Mouse (Mus musculus) bone marrow macrophage, adult 2 months (primary cell): Measurements from ENCODE around the gene Dtymk. TPM values are rescaled to one million over a fixed set of nuclear protein-coding genes. Genes with fewer than 3 reads are reported as not detected.
"Not testable (repeated sequence)": the region's sequence is repeated elsewhere in the genome, so short reads cannot be mapped to it uniquely, and the experiment has no call there.

ENCODE experiments used
- H3K27ac ChIP-seq: 2 replicates; pipeline ENCODE4 v1.5.1; 2012; ENCODE audit warnings: low read depth, low read length; ENCODE audit not compliant: insufficient read depth
- H3K4me1 ChIP-seq: 2 replicates; pipeline ENCODE4 v1.6.1; 2012; ENCODE audit warnings: low read length; ENCODE audit not compliant: control insufficient read depth, insufficient read depth
- H3K4me3 ChIP-seq: 2 replicates; pipeline ENCODE4 v1.5.1; 2012; ENCODE audit warnings: mild to moderate bottlenecking, low read length, moderate library complexity; ENCODE audit not compliant: insufficient read depth
- CTCF ChIP-seq: IDR thresholded peaks from 2 replicates; pipeline ENCODE4 v1.5.1; 2012; ENCODE audit warnings: low read depth, mild to moderate bottlenecking, low read length, moderate library complexity
- POLR2A ChIP-seq: IDR thresholded peaks from 2 replicates; pipeline ENCODE4 v1.6.1; 2012; ENCODE audit warnings: mild to moderate bottlenecking, low read depth, low read length, borderline replicate concordance
- polyA plus RNA-seq: library from polyadenylated mRNA; stranded (reverse); fragments of >200 nt; gene quantifications from 2 replicates; pipeline ENCODE4 v1.2.4, GENCODE M21; 2012; ENCODE audit not compliant: missing spikeins, insufficient read depth, insufficient read length

The Dtymk gene
- polyA plus RNA-seq, result 36.8 and 46.8 TPM in 2 replicates

- Histone ChIP-seq H3K4me3 (peak within 1 kb of the TSS; percentile 90), H3K4me1 (peaks cover 18% of the 10 kb centered on the region), H3K27ac (peak within 1 kb of the TSS; percentile 91)
- TF ChIP-seq POLR2A, result no peak
- no peak for TF ChIP-seq CTCF
Observed at GRCm38 (mm10) chr1:93801741-93802238, at the start of gene Dtymk. Gene Dtymk, minus strand, starts transcription at chr1:93801934.

- H3K4me3 ChIP-seq, H3K27ac ChIP-seq: not testable (repeated sequence)
Observed at GRCm38 (mm10) chr1:93845766-93846366, 44.1 kb upstream of the Dtymk start.

GRCm38 (mm10) chr1:93838569-93838968, 36.8 kb upstream of the Dtymk start:
- H3K4me3 ChIP-seq, H3K4me1 ChIP-seq, H3K27ac ChIP-seq: not testable (repeated sequence)

More at GRCm38 (mm10) chr1:93845766-93846366, 44.1 kb upstream of the Dtymk start:
- not testable (repeated sequence) for H3K4me1 ChIP-seq

GRCm38 (mm10) chr1:93837335-93837734, 35.6 kb upstream of the Dtymk start:
- TF ChIP-seq CTCF (no peak), POLR2A (no peak)
- H3K27ac ChIP-seq, result no peak overlapping the region

GRCm38 (mm10) chr1:93836532-93836913, 34.8 kb upstream of the Dtymk start:
- H3K27ac ChIP-seq, result no peak overlapping the region
- H3K4me3 ChIP-seq, result no peak overlapping the region
- no peak for TF ChIP-seq POLR2A
- TF ChIP-seq CTCF, result no peak
- no peaks in the 10 kb centered on the region for H3K4me1 ChIP-seq

More at GRCm38 (mm10) chr1:93837335-93837734, 35.6 kb upstream of the Dtymk start:
- Histone ChIP-seq H3K4me3 (no peak overlapping the region), H3K4me1 (no peaks in the 10 kb centered on the region)

- TF ChIP-seq CTCF (no peak), POLR2A (no peak)
- H3K27ac ChIP-seq, result no peak overlapping the region
- no peak overlapping the region for H3K4me3 ChIP-seq
- H3K4me1 ChIP-seq, result no peaks in the 10 kb centered on the region
Observed at GRCm38 (mm10) chr1:93835876-93836531, 34.3 kb upstream of the Dtymk start.

- Histone ChIP-seq H3K27ac (no peak overlapping the region), H3K4me3 (no peak overlapping the region), H3K4me1 (no peaks in the 10 kb centered on the region)
- TF ChIP-seq CTCF, result no peak
- TF ChIP-seq POLR2A, result no peak
Observed at GRCm38 (mm10) chr1:93835211-93835610, 33.5 kb upstream of the Dtymk start.

- no peak for TF ChIP-seq POLR2A
- TF ChIP-seq CTCF, result no peak
- no peaks in the 10 kb centered on the region for H3K4me1 ChIP-seq
- H3K4me3 ChIP-seq, result no peak overlapping the region
- no peak overlapping the region for H3K27ac ChIP-seq
Observed at GRCm38 (mm10) chr1:93834671-93835150, 33.0 kb upstream of the Dtymk start.

- H3K27ac ChIP-seq, H3K4me3 ChIP-seq: not testable (repeated sequence)
Observed at GRCm38 (mm10) chr1:93832754-93833360, 31.1 kb upstream of the Dtymk start.

GRCm38 (mm10) chr1:93826540-93826835, 24.8 kb upstream of the Dtymk start:
- no peak overlapping the region for H3K4me3 ChIP-seq
- H3K4me1 ChIP-seq, result peaks cover 14% of the 10 kb centered on the region
- no peak overlapping the region for H3K27ac ChIP-seq
- TF ChIP-seq CTCF (no peak), POLR2A (no peak)

More at GRCm38 (mm10) chr1:93832754-93833360, 31.1 kb upstream of the Dtymk start:
- not testable (repeated sequence) for H3K4me1 ChIP-seq
